Mouse (Mus musculus) T-helper 17 cell (primary cell): ENCODE data around the gene Hexim1.

ENCODE experiments used
- in situ Hi-C, 2 experiments: fragments of 300-600 bp; cut with MboI, MseI; formaldehyde crosslinking; loops; 1 replicate in 1 of 2; 2 replicates in 1 of 2; pipeline ENCODE4 v1.15.1; 2025; ENCODE audit warnings: high pct_unique_total_duplicates in 2 of 2

The Hexim1 gene

DNA sequence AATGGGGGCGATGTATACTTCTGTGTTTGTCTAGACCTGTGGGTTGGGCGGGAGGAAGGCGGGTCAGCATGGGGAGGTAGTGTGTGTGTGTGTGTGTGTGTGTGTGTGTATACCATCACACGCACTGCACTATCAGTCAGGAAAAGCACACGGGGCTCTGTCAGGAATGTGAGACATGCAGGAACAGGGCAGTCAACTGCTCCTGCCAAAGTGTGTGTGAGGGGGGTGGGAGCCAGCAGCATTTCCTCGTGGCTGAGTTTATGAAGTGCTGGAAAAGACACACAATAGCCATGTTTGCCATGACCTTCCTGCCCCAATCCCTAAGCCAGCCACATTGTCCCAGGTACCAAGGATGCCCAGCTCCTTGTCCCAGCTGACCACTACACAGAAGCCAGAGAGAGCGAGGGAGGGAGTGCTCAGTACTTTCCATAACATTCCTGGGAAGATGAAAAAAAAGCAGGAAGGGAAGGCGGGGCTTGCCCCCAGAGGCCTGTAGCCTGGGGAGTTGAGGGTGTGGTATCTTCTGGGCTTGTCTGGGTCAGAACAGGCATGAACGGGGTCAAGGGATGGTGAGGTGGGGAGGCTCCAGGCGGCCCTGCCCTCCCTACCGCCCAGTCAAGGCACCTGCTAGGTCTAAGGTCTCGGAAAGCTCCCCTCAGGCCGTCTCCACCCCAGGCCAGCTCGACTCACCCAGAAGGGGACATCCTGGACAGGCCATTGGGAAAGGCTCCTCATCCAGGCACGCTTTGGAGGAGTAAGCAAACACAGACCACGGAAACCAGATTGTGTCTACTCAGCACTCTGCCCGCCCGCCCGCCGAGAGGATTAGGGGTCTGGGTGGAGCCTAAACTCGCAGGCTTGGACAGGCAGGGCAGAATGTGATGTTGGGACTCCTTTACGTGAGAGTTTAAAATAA, 18.8 kb upstream of the Hexim1 start:
- in situ Hi-C loops, result no loop called here

- in situ Hi-C loops, result no loop called here
Measured at GRCm38 (mm10) chr11:103098531-103099190, 17.4 kb upstream of the Hexim1 start.

DNA sequence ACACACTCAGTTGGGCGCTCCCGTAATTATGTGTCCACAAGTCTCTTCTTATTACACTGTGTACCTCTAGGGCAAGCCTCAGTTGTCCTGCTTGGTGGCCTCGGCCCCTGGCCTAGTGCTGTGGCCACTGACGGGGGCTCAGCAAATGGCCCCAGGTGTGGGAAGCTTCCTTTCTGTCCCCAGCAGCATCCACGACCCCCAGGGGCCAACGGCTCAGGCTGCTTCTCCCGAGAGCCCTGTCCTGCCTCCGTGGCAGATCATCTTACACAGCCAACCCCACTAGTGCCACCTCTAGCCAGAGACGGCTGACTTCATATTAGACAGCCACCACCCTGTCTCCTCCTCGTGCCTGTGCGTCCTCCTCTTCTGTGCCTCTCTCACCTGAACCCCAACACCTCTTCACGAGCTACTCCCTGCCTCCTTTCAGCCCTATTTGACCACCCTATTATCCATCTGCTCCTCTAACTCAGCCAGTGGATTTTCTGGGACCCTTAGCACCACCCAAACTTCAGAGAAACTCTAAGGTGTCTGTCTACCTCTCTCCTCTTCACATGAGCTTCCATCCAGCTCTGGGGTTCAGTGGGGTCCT, 16.6 kb upstream of the Hexim1 start:
- in situ Hi-C loops, result no loop called here

- in situ Hi-C loops, result loop anchor here (5.0 to 25.0 kb wide), 5 partner anchors 37 to 862 kb away; partner anchors contain the start of genes Arf2 (in 1 of the 2) and Nsf (in 1 of the 2)
Measured at GRCm38 (mm10) chr11:103100361-103100760, 15.7 kb upstream of the Hexim1 start.

DNA sequence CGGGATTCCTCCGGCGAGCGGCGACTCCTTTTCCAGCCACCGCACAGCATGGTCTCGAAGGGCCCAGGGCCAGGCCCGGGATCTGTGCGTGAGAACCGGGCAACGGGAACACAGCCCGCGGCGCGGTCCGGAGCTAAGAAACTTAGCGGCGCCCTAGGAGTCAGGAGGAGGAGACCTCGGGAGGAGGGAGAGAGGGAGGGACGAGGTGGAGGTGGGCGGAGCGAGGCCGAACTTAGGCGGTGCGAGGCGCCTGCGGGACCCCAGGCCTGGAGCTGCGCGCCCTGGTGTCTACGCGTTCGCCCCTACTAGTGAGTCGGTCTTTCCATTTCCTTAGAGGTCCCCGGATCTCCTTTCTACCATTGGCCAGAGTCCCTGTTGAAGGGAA, 14.6 kb upstream of the Hexim1 start, which contains the start of the genes Plcd3 and Acbd4:
Gene Plcd3 (minus strand): TSS at position 178 of the 385 bp plus-strand sequence.
Gene Acbd4 (plus strand): TSS at position 202 of the 385 bp plus-strand sequence.
- in situ Hi-C loops, result loop anchor here (5.0 to 25.0 kb wide), 5 partner anchors 36 to 861 kb away; partner anchors contain the start of genes Arf2 (in 1 of the 2) and Nsf (in 1 of the 2)

- in situ Hi-C loops, result loop anchor here (5.0 to 25.0 kb wide), 5 partner anchors 35 to 860 kb away; partner anchors contain the start of genes Arf2 (in 1 of the 2) and Nsf (in 1 of the 2)
Measured at GRCm38 (mm10) chr11:103101866-103102501, 14.0 kb upstream of the Hexim1 start.

- in situ Hi-C loops, result loop anchor here (5.0 to 25.0 kb wide), 5 partner anchors 34 to 859 kb away; partner anchors contain the start of genes Arf2 (in 1 of the 2) and Nsf (in 1 of the 2)
Measured at GRCm38 (mm10) chr11:103102725-103103349, 13.2 kb upstream of the Hexim1 start.

DNA sequence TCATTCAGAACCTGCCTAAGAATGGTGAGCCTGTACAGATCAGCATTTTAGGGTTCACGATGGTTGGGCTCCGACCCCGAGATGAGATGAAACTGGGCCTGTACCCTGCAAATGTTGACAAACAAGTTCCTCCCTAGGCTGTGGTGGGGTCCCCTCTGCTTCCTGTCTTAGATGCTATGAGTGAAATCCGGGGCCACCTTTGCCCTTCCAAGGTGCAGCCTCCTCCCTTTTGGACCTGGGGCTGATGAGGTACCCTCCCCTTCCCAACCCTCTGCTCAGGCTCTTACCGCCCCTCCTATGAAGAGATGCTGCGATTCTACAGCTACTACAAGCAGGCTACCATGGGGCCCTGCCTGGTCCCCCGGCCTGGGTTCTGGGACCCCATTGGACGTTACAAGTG, 12.4 kb upstream of the Hexim1 start:
- in situ Hi-C loops, result loop anchor here (5.0 to 25.0 kb wide), 5 partner anchors 34 to 859 kb away; partner anchors contain the start of genes Arf2 (in 1 of the 2) and Nsf (in 1 of the 2)

DNA sequence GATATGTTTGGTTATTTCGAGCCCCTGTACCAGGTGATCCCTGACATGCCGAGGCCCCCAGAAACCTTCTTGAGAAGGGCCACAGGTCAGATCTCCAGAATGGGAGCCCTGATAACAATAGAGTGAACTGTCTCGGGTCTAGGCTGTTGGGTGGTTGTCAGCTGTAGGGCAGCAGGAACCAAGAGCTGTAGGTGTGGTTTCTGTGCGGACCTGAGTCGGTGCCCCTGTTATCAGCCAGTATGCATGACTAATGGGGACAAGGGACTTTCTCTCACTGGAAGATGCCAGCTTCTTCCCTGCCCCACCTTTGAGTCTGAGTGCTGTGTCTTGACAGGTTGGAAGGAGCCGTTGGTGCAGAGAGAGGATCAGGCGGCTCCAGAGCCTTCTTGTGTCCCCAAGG, 11.6 kb upstream of the Hexim1 start:
- in situ Hi-C loops, result loop anchor here (5.0 to 25.0 kb wide), 5 partner anchors 33 to 858 kb away; partner anchors contain the start of genes Arf2 (in 1 of the 2) and Nsf (in 1 of the 2)

DNA sequence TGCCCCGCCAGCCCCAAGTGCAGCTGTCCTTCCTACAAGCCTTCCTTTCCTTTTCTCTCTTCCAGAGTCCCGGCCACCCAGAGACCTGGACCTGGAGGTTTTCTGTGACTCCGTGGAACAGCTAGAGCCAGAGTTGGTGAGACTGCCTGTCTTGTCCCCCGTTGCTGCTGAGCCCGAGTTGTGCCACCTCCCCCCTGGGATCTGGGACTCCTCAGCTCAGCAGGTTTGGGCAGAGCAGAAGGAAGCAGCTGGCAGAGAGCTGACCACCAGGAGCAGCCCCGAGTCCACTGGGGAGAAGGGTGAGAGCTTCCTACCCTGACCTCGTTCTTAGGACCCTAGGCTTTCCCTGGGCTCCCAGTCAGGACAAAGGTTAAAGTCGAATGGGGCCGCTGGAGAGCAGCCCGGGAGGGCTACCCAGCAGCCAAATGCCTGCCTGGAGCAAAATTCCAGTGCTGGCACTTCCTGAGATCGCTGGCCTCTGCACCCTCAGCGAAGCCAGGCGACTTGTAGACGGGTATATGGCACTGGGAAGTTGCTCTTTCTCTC, 10.8 kb upstream of the Hexim1 start:
- in situ Hi-C loops, result loop anchor here in 1 of 2 experiments (25.0 kb wide), 1 partner anchor 857 kb away; the partner anchor contains the start of genes Arf2 and Nsf

DNA sequence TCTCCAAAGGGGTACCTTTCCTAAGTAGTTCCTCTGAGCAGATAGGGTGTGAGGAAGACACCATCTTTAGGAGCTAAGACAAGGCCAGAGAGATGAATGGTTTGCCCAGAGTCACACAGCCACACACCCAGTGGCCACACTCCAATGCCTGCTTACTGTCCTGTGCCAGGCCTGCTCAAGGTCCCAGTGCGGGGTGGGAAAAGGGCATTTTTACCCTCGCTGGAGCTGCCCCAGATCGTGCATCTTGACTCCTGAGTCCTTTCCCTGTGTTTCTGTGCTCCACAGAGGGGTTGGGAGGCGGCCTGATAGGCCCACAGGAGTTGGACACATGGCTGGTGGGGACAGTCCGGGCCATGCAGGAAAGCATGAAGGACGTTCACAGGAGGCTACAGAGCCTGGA, 10.2 kb upstream of the Hexim1 start:
- in situ Hi-C loops, result loop anchor here in 1 of 2 experiments (25.0 kb wide), 1 partner anchor 856 kb away; the partner anchor contains the start of genes Arf2 and Nsf

DNA sequence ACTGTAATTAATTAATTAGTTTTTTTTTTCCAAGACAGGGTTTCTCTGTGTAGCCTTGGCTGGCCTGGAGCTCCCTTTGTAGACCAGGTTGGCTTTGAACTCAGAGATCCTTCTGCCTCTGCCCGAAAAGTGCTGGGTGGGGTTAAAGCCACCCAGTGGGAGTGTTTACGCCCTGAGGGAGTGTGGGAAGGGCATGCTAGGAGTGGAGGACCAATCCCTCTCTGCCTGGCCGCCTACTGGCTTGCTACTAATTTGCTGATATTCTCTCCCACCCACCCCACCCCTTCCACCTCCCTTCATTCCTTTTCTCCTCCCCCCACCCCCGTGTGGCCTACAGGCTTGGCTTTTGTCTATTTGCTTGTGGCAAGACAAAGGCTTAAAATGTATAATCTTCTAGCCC, 9.6 kb upstream of the Hexim1 start:
- in situ Hi-C loops, result loop anchor here in 1 of 2 experiments (25.0 kb wide), 1 partner anchor 856 kb away; the partner anchor contains the start of genes Arf2 and Nsf

- in situ Hi-C loops, result loop anchor here in 1 of 2 experiments (25.0 kb wide), 1 partner anchor 851 kb away; the partner anchor contains the start of genes Arf2 and Nsf
Measured at GRCm38 (mm10) chr11:103111301-103111700, 4.7 kb upstream of the Hexim1 start.

DNA sequence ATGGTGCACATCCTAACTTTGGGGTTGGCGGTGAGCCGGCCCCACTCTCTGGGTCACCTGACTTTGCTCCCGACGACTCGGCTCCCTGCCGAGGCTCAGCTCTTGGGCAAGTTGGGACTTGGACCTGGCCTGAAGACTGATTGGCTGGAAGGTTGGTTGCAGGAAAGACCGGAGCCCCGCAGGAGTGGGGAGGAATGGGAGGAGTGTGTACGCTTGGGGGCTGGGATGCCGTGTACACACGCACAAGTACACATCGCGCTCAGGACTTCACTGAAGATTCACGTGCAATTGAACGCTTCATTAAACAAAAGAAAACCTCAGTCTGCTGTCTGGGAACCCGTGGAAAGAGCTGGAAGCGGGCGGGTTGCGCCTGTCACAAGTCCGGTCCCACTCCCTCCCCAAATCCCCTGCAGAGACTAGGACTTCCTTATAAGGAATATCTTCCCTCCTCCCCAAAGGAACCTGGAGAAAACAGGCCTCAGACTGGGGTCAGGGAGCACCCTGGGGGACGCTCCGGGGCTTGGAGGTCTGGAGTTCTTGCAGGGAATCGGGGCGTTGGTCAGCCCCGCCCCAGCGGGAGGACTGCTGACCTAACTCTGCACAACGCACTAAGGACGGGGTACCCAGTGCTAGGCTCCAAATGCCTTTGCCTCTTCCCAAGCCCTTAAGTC, 4.0 kb upstream of the Hexim1 start:
- in situ Hi-C loops, result loop anchor here in 1 of 2 experiments (25.0 kb wide), 1 partner anchor 850 kb away; the partner anchor contains the start of genes Arf2 and Nsf

DNA sequence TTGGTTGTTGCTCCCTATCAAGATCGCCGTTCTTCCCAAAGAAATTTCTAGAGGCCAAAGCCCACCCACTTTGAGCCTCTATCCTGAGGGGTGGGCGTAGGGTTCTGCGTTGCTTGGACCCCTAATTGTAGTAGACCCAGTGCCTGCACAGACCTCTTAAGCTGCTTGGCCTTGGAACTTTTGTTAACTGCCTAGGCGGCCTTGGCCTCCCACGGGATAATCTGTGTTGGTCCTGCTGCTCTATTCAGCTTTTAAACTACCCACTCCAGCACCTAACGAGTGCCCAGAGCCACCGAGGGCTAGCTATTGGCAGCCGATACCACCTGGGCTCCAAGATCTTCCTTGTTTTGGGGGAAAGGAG, 3.5 kb upstream of the Hexim1 start:
- in situ Hi-C loops, result loop anchor here in 1 of 2 experiments (25.0 kb wide), 1 partner anchor 850 kb away; the partner anchor contains the start of genes Arf2 and Nsf

DNA sequence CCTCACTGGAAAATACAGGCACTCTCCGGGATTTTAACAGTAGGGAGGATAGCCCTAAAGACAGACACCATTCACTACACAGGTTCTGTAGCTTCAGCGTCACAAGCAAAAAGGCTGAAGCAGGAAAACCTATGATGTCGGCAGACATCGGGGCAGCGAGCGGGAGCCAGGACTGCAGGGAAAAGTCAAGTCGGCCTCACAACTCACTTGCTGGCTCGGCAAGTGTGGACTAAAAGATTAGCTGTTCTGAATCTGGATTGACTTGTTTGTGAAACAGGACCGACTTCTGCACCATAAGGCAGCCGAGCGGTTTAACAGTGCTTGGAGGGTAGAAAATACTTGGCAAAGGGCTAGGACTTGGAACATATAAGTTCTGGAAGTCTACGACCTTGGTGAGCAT, 3.0 kb upstream of the Hexim1 start:
- in situ Hi-C loops, result loop anchor here in 1 of 2 experiments (25.0 kb wide), 1 partner anchor 849 kb away; the partner anchor contains the start of genes Arf2 and Nsf

DNA sequence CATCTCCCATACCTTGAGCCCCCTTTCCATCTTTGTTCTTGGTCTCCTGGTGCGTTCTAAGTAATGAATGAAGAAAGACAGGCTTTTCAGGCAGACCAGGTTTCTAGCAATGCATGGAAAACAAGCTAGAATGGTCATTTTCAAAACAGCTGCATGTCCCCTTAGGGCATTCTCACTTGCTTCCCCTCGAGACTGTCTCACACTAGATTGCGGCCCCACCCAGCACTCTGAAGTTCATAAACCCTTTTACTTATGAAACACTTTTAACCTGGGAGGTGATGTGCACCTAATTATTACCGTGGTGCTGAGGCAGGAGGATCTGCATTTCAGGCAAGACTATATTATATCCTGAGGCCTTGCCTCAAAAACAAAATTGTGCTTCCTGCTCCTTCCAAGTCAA, 2.3 kb upstream of the Hexim1 start:
- in situ Hi-C loops, result loop anchor here in 1 of 2 experiments (25.0 kb wide), 1 partner anchor 849 kb away; the partner anchor contains the start of genes Arf2 and Nsf

DNA sequence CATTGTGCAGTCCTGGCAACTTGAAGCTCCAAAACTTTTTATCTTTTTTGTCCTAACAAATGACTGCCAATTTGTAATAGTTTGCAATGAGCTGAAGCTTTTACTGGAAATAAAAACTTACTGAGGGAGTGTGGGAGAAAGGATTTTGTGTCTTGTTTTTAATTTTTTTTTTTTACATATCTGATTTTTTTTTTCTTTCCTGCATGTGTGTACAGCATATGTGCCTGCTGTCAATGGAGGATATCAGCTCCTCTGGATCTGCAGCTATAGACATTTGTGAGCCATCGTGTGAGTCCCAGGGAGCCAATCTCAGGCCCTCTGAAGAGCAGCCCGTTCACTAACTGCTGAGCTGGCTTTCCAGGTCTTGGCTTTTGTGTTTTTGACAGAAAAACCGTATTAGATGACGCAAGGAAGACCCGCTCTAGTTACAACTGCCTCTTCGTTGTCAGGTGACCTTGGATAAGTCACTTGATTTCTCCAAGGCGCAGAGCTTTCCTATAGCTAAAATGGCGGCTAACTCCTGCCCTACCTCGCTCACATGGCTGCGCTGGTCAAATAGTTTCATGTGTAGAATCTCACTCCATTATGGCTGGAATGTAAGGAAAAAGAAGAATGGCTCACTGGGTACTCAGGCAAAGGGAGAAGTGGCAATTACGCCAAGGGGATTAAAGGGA, 1.6 kb upstream of the Hexim1 start:
- in situ Hi-C loops, result loop anchor here in 1 of 2 experiments (25.0 kb wide), 1 partner anchor 848 kb away; the partner anchor contains the start of genes Arf2 and Nsf
